Mouse (Mus musculus): ENCODE measurements at regions not wholly inside any gene's neighbourhood (a gene's known extent, or its start where the extent isn't known, plus 50 kb on each side); places are given as distances from the start of the nearest gene placed in this dataset.

GRCm38 (mm10) chrX:99291965-99292364, 156.0 kb downstream of the Efnb1 start:
- no peak for DNase-seq (ENCODE audit: low read depth, low spot score)

- no peak for DNase-seq (ENCODE audit: low read depth, low spot score)
Measured at GRCm38 (mm10) chrX:99291423-99291963, 155.6 kb downstream of the Efnb1 start.

- DNase-seq (ENCODE audit: low read depth, low spot score) = no peak
Measured at GRCm38 (mm10) chrX:99287988-99288387, 152.1 kb downstream of the Efnb1 start.

- DNase-seq (ENCODE audit: low read depth, low spot score) = no peak
Measured at GRCm38 (mm10) chrX:99286876-99287275, 150.9 kb downstream of the Efnb1 start.

GRCm38 (mm10) chrX:99285611-99286010, 149.7 kb downstream of the Efnb1 start:
- no peak for DNase-seq (ENCODE audit: low read depth, low spot score)

GRCm38 (mm10) chrX:99280991-99281390, 145.1 kb downstream of the Efnb1 start:
- no peak for DNase-seq (ENCODE audit: low read depth, low spot score)

- DNase-seq (ENCODE audit: low read depth, low spot score) = no peak
Measured at GRCm38 (mm10) chrX:99280543-99280942, 144.6 kb downstream of the Efnb1 start.

- no peak for DNase-seq (ENCODE audit: low read depth, low spot score)
Measured at GRCm38 (mm10) chrX:99275536-99275935, 139.6 kb downstream of the Efnb1 start.

GRCm38 (mm10) chrX:99271908-99272307, 136.0 kb downstream of the Efnb1 start:
- no peak for DNase-seq (ENCODE audit: low read depth, low spot score)

- no peak for DNase-seq (ENCODE audit: low read depth, low spot score)
Measured at GRCm38 (mm10) chrX:99249038-99249607, 113.2 kb downstream of the Efnb1 start.

GRCm38 (mm10) chrX:99248181-99248580, 112.3 kb downstream of the Efnb1 start:
- DNase-seq (ENCODE audit: low read depth, low spot score) = no peak

GRCm38 (mm10) chrX:99246704-99247103, 110.8 kb downstream of the Efnb1 start:
- DNase-seq (ENCODE audit: low read depth, low spot score) = no peak

- DNase-seq (ENCODE audit: low read depth, low spot score) = no peak
Measured at GRCm38 (mm10) chrX:99246051-99246450, 110.1 kb downstream of the Efnb1 start.

GRCm38 (mm10) chrX:99245541-99245940, 109.6 kb downstream of the Efnb1 start:
- no peak for DNase-seq (ENCODE audit: low read depth, low spot score)

GRCm38 (mm10) chrX:99243251-99243650, 107.3 kb downstream of the Efnb1 start:
- no peak for DNase-seq (ENCODE audit: low read depth, low spot score)

GRCm38 (mm10) chrX:99241684-99242118, 105.8 kb downstream of the Efnb1 start:
- DNase-seq (ENCODE audit: low read depth, low spot score) = no peak

- DNase-seq (ENCODE audit: low read depth, low spot score) = no peak
Measured at GRCm38 (mm10) chrX:99233035-99233434, 97.1 kb downstream of the Efnb1 start.

GRCm38 (mm10) chrX:99232331-99232730, 96.4 kb downstream of the Efnb1 start:
- no peak for DNase-seq (ENCODE audit: low read depth, low spot score)

- DNase-seq (ENCODE audit: low read depth, low spot score) = no peak
Measured at GRCm38 (mm10) chrX:99225111-99225752, 89.3 kb downstream of the Efnb1 start.

GRCm38 (mm10) chrX:99222017-99222416, 86.1 kb downstream of the Efnb1 start:
- DNase-seq (ENCODE audit: low read depth, low spot score) = no peak

- no peak for DNase-seq (ENCODE audit: low read depth, low spot score)
Measured at GRCm38 (mm10) chrX:99220674-99221455, 84.9 kb downstream of the Efnb1 start.

- DNase-seq (ENCODE audit: low read depth, low spot score) = no peak
Measured at GRCm38 (mm10) chrX:99218213-99218612, 82.3 kb downstream of the Efnb1 start.
